Mouse (Mus musculus): Measurements from ENCODE around the gene Pnpla2.

- TF ChIP-seq POLR2A (IDR thresholded peaks at IDR 0.05; ENCODE audit: borderline replicate concordance, control insufficient read depth, low read depth, low read length) (no peak), CTCF (IDR thresholded peaks at IDR 0.05; ENCODE audit: control insufficient read depth, insufficient read depth, low read length) (no peak)
These were observed 28.2 kb downstream of the Pnpla2 start for GRCm38 (mm10) chr7:141483114-141483653.

Data from bone marrow, adult 2 months (tissue).